Mouse (Mus musculus) midbrain, postnatal 0 days (tissue): ENCODE data around the gene Gm7247. TPM values are rescaled to one million over a fixed set of nuclear protein-coding genes. Genes with fewer than 3 reads are reported as not detected.

ENCODE experiments used
- ATAC-seq: fragments of 200-750 bp; cut with Nextera tagmentation; 2 replicates; pipeline ENCODE4 v1.8.0; 2017; ENCODE audit warnings: moderate number of reproducible peaks, mild to moderate bottlenecking, moderate TSS enrichment, moderate library complexity; ENCODE audit not compliant: low FRiP score
- DNase-seq: peaks from one replicate; pipeline ENCODE4 v3.0.0-alpha.2; 2015; ENCODE audit warnings: low spot score
- H3K27ac ChIP-seq: fragments of 300-500 bp; sonication (generic); 2 replicates; pipeline ENCODE4 v1.5.1; 2014; ENCODE audit warnings: low read depth, mild to moderate bottlenecking, low read length, mixed read lengths
- H3K27me3 ChIP-seq: fragments of 300-500 bp; sonication (generic); 2 replicates; pipeline ENCODE4 v1.6.1; 2014; ENCODE audit warnings: low read length, control low read depth, mixed read lengths; ENCODE audit not compliant: insufficient read depth
- H3K36me3 ChIP-seq: fragments of 300-500 bp; sonication (generic); 2 replicates; pipeline ENCODE4 v1.6.1; 2014; ENCODE audit warnings: low read length, control low read depth, mixed read lengths; ENCODE audit not compliant: insufficient read depth
- H3K4me1 ChIP-seq: fragments of 300-500 bp; sonication (generic); 2 replicates; pipeline ENCODE4 v1.6.1; 2014; ENCODE audit warnings: mild to moderate bottlenecking, control low read depth, antibody characterized with exemption, low read length, mixed read lengths; ENCODE audit not compliant: insufficient read depth
- H3K4me2 ChIP-seq: fragments of 300-500 bp; sonication (generic); 2 replicates; pipeline ENCODE4 v1.6.1; 2014; ENCODE audit warnings: low read depth, mild to moderate bottlenecking, low read length, mixed read lengths; ENCODE audit not compliant: poor library complexity, severe bottlenecking
- H3K4me3 ChIP-seq: fragments of 300-500 bp; sonication (generic); 2 replicates; pipeline ENCODE4 v1.5.1; 2014; ENCODE audit warnings: low read depth, mild to moderate bottlenecking, low read length, moderate library complexity
- H3K9ac ChIP-seq: fragments of 300-500 bp; sonication (generic); replicated peaks from 2 replicates; pipeline ENCODE4 v1.6.1; 2014; ENCODE audit warnings: mild to moderate bottlenecking, low read length, moderate library complexity, mixed read lengths; ENCODE audit not compliant: poor library complexity, severe bottlenecking
- H3K9me3 ChIP-seq: fragments of 300-500 bp; sonication (generic); 2 replicates; pipeline ENCODE4 v1.6.1; 2016; ENCODE audit warnings: low read length, control low read depth
- CTCF ChIP-seq: IDR thresholded peaks from 2 replicates; pipeline ENCODE4 v1.5.1; 2016; ENCODE audit warnings: antibody characterized with exemption, mild to moderate bottlenecking
- WGBS: fragments of 180-500 bp; shearing (Covaris S2); extraction: QIAGEN DNeasy Blood & Tissue Kit; methylation state at CpG from one replicate; pipeline ENCODE4 v1.1.7; 2014; 5-methylcytosine and 5-hydroxymethylcytosine counted together
- polyA plus RNA-seq: library from polyadenylated mRNA; unstranded; fragments of >200 nt; fragmentation: Nextera tagmentation; extraction: Ambion mirVana; gene quantifications from 2 replicates; pipeline ENCODE4 v1.2.1, GENCODE M21; 2015
- total RNA-seq: library from RNA; depleted of rRNA; stranded (reverse); fragments of >200 nt; gene quantifications from 2 replicates; pipeline ENCODE4 v1.2.3, GENCODE M21; 2014; rRNA removed

The Gm7247 gene
- total RNA-seq (not detected in 2 replicates), polyA plus RNA-seq (not detected in 2 replicates)

DNA sequence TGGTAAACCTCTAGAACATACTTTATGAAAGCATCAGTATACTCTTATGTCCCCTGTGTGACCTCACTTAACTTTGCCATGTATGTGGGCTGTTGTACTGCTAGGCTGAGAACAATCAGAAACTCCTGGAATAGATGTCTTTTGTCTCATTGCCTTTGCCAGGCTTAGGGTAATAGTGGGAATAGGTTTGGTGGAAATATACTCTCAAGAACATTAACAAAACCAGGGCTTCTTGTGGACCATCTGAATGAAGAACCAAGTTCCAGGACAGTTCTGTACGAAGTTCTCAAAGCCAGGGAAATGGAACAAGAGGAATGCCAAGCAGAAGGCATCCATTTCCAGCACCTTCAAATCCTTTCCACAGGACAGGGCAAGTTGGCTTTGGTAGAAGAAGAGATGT, at the start of gene Gm7247:
TSS of gene Gm7247 (plus strand) at position 301 of the 400 bp plus-strand sequence.
- no peak within 1 kb of the TSS for H3K27ac ChIP-seq
- ATAC-seq = no peak
- no peak within 1 kb of the TSS for H3K4me2 ChIP-seq
- no peak within 1 kb of the TSS for H3K4me3 ChIP-seq
- H3K9ac ChIP-seq = no peak within 1 kb of the TSS
- no peak for TF ChIP-seq CTCF
- no peaks in the 10 kb centered on the region for H3K27me3 ChIP-seq
- no peak for DNase-seq
- H3K36me3 ChIP-seq = no peaks in the 10 kb centered on the region
- no peaks in the 10 kb centered on the region for H3K9me3 ChIP-seq
- no peaks in the 10 kb centered on the region for H3K4me1 ChIP-seq
- 81% methylated on average over 1 of the region's 1 CpGs for WGBS

DNA sequence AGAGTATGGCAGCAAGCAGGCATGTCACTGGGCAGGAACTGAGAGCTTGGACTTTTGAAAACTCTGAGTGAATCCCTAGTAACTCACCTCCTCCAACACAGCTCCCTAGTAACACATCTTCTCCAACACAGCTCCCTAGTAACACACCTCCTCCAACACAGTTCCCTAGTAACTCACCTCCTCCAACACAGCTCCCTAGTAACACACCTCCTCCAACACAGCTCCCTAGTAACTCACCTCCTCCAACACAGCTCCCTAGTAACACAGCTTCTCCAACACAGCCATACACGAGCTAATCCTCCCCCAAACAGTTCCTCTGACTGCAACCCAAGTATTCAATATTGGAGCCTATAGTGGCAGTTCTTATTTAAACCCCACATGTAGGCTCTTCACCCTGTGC, 37.6 kb upstream of the Gm7247 start:
- DNase-seq (no peak), ATAC-seq (no peak)
- no peak overlapping the region for H3K4me2 ChIP-seq

DNA sequence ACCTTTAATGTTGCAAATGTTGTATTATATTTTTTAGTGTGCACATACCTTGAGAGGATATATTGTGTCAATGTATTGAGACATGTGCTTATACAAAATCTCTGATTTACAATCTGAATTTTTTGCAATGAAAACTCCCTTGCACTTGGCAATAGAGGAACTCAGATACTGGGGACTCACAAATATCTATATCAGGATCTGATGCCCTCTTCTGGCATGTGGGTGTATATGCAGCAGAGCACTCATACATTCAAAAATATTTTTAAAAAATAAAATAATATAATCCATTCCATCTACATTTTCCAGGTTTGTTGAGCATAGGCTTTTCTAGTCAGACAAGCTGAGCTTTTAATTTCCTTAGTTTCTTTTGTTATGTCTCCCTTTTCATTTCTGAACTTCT, 15.5 kb upstream of the Gm7247 start:
- no peaks in the 10 kb centered on the region for H3K4me1 ChIP-seq
- peak; percentile 53 for TF ChIP-seq CTCF
- H3K27me3 ChIP-seq = no peaks in the 10 kb centered on the region
- no peaks in the 10 kb centered on the region for H3K9me3 ChIP-seq
- no peak for ATAC-seq
- H3K27ac ChIP-seq = no peak overlapping the region
- H3K9ac ChIP-seq = no peak overlapping the region
- peak; percentile 29 for DNase-seq
- H3K4me3 ChIP-seq = no peak overlapping the region
- H3K36me3 ChIP-seq = no peaks in the 10 kb centered on the region
- no peak overlapping the region for H3K4me2 ChIP-seq

More for the DNA sequence above, 37.6 kb upstream of the Gm7247 start:
- no peak for TF ChIP-seq CTCF
- Histone ChIP-seq H3K4me1 (no peaks in the 10 kb centered on the region), H3K9me3 (0 out of 2 replicates have a peak, but pooled peaks cover 4% of the 10 kb centered on the region), H3K27me3 (no peaks in the 10 kb centered on the region), H3K4me3 (no peak overlapping the region), H3K36me3 (no peaks in the 10 kb centered on the region), H3K27ac (no peak overlapping the region), H3K9ac (no peak overlapping the region)
- WGBS = 54% methylated on average over 1 of the region's 1 CpGs

DNA sequence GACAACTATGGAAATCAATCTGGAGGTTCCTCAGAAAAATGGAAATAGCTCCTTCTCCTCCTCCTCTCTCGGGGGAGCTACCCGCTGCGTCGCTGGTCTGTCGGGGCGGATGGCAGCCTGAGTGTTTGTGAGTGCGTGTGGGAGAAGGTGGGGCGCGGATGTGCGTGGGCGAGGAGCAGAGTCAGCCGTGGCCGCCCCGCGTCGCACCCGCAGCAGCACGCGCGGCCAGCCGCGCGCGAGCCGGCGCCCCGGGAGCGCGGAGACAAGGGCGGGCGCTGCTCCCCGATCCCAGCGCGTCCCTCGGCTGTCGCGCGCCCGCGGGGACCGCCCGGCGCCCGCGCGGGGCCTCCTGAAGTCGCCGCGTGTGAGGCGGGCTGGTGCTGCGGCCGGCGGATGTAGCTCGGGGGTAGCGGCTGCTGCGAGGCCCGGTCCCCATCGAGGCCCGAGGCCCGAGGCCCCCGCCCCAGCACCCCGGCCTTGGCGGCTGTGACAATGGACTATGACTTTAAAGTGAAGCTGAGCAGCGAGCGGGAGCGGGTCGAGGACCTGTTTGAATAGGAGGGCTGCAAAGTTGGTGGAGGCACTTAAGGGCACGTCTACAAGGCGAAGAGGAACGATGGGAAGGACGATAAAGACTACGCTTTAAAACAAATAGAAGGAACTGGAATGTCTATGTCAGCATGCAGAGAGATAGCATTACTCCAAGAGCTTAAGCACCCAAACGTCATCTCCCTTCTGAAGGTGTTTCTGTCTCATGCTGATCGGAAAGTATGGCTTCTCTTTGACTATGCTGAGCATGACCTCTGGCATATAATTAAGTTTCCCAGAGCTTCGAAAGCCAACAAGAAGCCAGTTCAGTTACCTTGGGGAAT, 3.2 kb upstream of the Gm7247 start:
- DNase-seq (peak; percentile 27), ATAC-seq (peak; percentile 91)
- Histone ChIP-seq H3K4me1 (no peaks in the 10 kb centered on the region), H3K9ac (peak overlapping the region; percentile 71), H3K9me3 (no peaks in the 10 kb centered on the region), H3K27ac (peak overlapping the region; percentile 38; the same call in 1 of the 2 replicates), H3K4me3 (peak overlapping the region; percentile 48), H3K27me3 (no peaks in the 10 kb centered on the region), H3K36me3 (no peaks in the 10 kb centered on the region), H3K4me2 (peak overlapping the region; percentile 71)
- no peak for TF ChIP-seq CTCF
- 4% methylated on average over 61 of the region's 75 CpGs for WGBS

DNA sequence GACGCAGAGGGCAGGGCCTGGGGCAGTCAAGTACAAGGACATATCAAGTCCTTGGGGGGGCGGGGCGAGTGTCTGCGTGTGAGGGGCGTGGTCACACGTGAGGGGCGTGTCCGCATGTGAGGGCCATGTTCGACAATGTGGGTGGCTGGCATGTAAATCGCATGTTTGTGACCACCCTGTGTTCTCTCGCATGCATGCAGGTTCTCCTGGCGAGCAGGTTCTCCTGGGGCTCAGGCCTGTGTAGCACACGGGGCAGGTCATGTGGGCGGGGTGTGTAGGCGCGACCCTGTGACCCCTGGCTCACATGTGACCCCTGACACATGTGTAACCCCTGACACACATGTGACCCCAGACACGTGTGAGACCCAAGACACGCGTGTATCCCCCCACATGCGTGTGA, 21.2 kb downstream of the Gm7247 start:
- 97% methylated on average over 20 of the region's 20 CpGs for WGBS
- H3K9ac ChIP-seq = no peak overlapping the region
- no peak for TF ChIP-seq CTCF
- ATAC-seq (no peak), DNase-seq (no peak)
- H3K4me2 ChIP-seq = no peak overlapping the region
- no peak overlapping the region for H3K27ac ChIP-seq
- no peaks in the 10 kb centered on the region for H3K4me1 ChIP-seq
- H3K4me3 ChIP-seq = no peak overlapping the region
- H3K9me3 ChIP-seq = 0 out of 2 replicates have a peak, but pooled peaks cover 3% of the 10 kb centered on the region
- no peaks in the 10 kb centered on the region for H3K36me3 ChIP-seq
- no peaks in the 10 kb centered on the region for H3K27me3 ChIP-seq

DNA sequence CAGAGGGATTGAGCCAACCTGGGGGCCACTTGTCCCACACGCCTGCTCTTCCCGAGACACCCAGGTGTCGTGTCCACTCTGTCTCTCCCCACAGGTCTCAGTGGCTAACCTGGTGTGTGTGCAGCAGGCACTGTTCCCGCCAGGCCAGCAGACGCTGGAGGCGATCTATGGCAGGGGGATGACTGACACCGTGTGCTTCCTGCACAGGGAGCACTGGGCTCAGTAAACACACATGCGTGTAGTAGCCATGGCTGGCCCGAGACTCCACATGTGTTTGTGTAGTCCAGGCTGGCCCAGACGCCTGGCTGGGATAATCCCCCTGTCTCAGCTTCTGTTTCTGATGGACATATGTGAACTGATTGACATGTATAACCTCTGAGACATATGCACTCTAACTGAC, 22.8 kb downstream of the Gm7247 start:
- DNase-seq = no peak
- no peak for TF ChIP-seq CTCF
- ATAC-seq = 0 out of 2 replicates have a peak, but pooled peaks have one; percentile 5
- WGBS = 98% methylated on average over 10 of the region's 10 CpGs
- Histone ChIP-seq H3K9ac (no peak overlapping the region), H3K9me3 (0 out of 2 replicates have a peak, but pooled peaks cover 3% of the 10 kb centered on the region), H3K27ac (no peak overlapping the region), H3K4me1 (no peaks in the 10 kb centered on the region), H3K4me2 (no peak overlapping the region), H3K27me3 (no peaks in the 10 kb centered on the region), H3K4me3 (no peak overlapping the region), H3K36me3 (no peaks in the 10 kb centered on the region)
